Mouse (Mus musculus) retina, adult 2 months (tissue): ENCODE results near the gene Inpp5e.

Experiments
- DNase-seq: peaks from one replicate; pipeline ENCODE4 v3.0.0-alpha.2; 2012; ENCODE audit warnings: low read depth, low spot score

The Inpp5e gene

GRCm38 (mm10) chr2:26363481-26363880, 45.5 kb downstream of the Inpp5e start:
- no peak for DNase-seq

DNA sequence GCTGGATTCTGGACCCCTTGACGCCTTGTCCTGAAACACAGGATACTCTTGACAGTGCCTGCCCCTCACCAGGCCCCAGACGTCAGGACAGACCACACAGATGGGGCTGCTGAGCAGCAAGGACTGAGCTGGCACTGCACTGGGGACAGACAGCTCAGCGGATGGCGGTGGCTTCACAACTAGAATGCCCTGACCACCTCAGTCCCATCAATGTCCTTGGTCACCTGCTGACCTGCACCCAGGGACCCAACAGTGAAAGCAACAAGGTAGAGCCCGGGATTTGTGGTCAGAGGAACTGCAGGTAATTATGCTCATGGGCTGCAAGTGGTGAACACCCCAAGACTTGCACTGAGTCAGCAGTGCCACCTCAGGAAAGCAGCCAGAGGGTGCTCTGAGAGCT, 46.0 kb downstream of the Inpp5e start:
- no peak for DNase-seq

DNA sequence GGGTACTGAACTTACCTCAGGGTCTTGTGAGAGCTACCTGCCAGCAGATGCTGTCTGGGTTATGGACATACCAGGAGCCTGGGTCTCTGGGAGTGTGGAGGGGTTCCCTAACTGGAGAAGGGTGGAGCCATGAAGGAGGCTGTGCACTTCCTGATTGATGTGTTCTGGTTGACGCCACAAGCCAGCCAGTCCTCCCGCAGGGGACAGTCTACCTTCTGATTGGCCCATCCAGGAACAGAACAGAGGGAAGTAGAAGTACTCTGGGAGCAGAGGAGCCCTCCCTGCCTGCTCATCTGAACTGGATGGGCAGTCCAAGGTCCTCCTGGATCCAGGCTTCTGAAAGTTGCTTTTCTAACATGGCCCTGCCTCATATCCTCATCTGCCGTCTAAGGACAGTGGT, 48.2 kb downstream of the Inpp5e start, which contains the start of gene Card9:
TSS of gene Card9 (minus strand) at position 147 of the 400 bp plus-strand sequence.
- DNase-seq, result no peak

- DNase-seq, result no peak
These were observed 49.0 kb downstream of the Inpp5e start for GRCm38 (mm10) chr2:26359983-26360382.

GRCm38 (mm10) chr2:26358667-26359320, 50.2 kb downstream of the Inpp5e start:
- no peak for DNase-seq

- no peak for DNase-seq
These were observed 51.5 kb downstream of the Inpp5e start for GRCm38 (mm10) chr2:26357484-26357883.

- no peak for DNase-seq
These were observed 52.3 kb downstream of the Inpp5e start for GRCm38 (mm10) chr2:26356678-26357077.

DNA sequence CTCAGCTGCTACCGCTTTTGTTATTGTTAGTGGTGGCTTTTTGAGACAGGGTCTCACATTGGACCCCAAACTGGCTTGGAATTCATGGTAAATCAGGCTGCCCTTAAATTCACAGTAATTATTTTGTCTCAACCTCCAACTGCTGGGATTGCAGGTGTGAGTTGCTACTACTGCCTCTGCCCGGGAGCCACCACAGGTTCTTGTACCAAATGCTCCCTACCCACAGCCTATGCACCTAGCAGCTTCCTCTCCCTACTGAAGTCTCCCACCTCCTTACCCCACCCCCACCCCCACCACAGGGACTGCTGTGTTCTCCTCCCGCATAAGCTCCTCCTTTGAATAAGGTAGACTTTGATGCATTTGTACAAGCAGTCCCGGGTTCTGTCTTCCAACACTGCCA, 52.8 kb downstream of the Inpp5e start:
- DNase-seq, result no peak

- DNase-seq, result no peak
These were observed 54.6 kb downstream of the Inpp5e start for GRCm38 (mm10) chr2:26354401-26354800.

GRCm38 (mm10) chr2:26353066-26353980, 55.7 kb downstream of the Inpp5e start:
- no peak for DNase-seq

DNA sequence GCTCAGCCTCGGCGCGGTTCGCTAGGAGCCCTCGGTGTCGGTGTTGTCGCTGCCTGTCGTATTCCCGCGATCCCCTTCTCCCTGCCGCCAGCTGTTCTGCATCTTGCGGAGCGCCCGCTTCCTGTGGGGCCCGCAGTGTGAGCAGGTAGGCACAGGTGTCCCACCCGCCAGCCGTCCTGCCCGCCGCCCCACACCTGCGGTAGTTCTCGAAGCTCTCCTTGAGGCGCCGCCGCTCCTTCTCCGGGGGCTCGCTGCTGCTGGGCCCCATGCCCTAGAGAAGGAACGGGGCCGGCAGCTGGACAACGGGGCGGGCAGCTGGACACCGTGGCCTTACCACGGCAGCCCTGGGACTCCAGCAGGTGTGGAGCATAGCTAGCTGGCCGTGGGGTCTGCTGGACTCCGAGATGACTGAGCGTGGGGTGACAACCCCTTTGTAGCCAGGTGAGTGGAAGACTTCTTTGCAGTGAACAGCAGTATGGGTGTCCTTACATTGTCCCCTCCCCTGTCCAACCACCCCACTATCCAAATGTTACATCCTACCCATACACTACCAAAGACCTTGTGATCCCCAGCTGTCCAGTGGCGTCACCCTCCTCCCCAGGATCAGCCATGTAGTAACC, 56.6 kb downstream of the Inpp5e start:
- DNase-seq, result no peak

GRCm38 (mm10) chr2:26351358-26352290, 57.4 kb downstream of the Inpp5e start, which contains the start of gene Dnlz:
TSS of gene Dnlz (minus strand) at chr2:26352110.
- peak; percentile 81 for DNase-seq

GRCm38 (mm10) chr2:26348241-26348640, 60.8 kb downstream of the Inpp5e start:
- DNase-seq, result no peak
